Mouse (Mus musculus) thymus, adult 18-20 months (tissue): ENCODE measurements at regions not wholly inside any gene's neighbourhood (a gene's known extent, or its start where the extent isn't known, plus 50 kb on each side); places are given as distances from the start of the nearest gene placed in this dataset.
"Not testable (repeated sequence)": the region's sequence is repeated elsewhere in the genome, so short reads cannot be mapped to it uniquely, and the experiment has no call there.

ENCODE experiments used
- DNase-seq, 2 experiments: peaks; one replicate each; pipeline ENCODE4 v3.0.0; 2022; ENCODE audit warnings: mixed read lengths in 2 of 2

- no peak for DNase-seq
These were observed 466.5 kb downstream of the Lrfn5 start for GRCm38 (mm10) chr12:61989471-61989870.

GRCm38 (mm10) chr12:61993858-61994257 lies 470.9 kb downstream of the Lrfn5 start:
- DNase-seq: not testable (repeated sequence)

- peak in 1 of 2 experiments; percentile 3 for DNase-seq
These were observed 471.3 kb downstream of the Lrfn5 start for GRCm38 (mm10) chr12:61994294-61994693.

- DNase-seq: no peak
These were observed 490.4 kb downstream of the Lrfn5 start for GRCm38 (mm10) chr12:62013351-62013750.

GRCm38 (mm10) chr12:62017676-62018075 lies 494.7 kb downstream of the Lrfn5 start:
- not testable (repeated sequence) for DNase-seq
